Mouse (Mus musculus): ENCODE measurements at regions not wholly inside any gene's neighbourhood (a gene's known extent, or its start where the extent isn't known, plus 50 kb on each side); places are given as distances from the start of the nearest gene placed in this dataset.
A peak's percentile ranks its signal among the peaks of the same experiment; 100 is the strongest.

GRCm38 (mm10) chr2:75061456-75062188 is 236.0 kb downstream of the Mtx2 start:
- DNase-seq (ENCODE audit: low spot score) = no peak

GRCm38 (mm10) chr2:75062189-75062510 is 236.5 kb downstream of the Mtx2 start:
- no peak for DNase-seq (ENCODE audit: low spot score)

- no peak for DNase-seq (ENCODE audit: low spot score)
Measured at GRCm38 (mm10) chr2:75064406-75065115, 239.0 kb downstream of the Mtx2 start.

DNA sequence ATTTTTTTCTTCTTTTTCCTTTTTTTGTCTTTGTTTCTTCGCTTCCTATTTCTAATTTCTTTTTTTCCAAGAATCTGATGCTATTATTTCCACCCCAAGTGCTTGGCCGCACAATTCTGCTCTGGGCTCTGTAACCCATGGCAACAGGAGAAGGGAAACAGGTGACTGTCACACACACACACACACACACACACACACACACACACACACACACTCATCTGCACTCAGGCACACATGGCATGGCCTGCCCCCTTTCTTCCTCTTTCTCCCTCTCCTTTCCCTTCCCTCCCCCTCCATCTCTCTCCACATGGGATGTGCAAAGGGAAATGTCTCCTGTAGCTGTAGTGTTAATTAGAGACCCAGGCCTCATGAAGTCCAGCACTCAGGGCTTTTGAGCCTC is 239.7 kb downstream of the Mtx2 start:
- DNase-seq (ENCODE audit: low spot score) = no peak

- no peak for DNase-seq (ENCODE audit: low spot score)
Measured at GRCm38 (mm10) chr2:75069321-75069720, 243.7 kb downstream of the Mtx2 start.

DNA sequence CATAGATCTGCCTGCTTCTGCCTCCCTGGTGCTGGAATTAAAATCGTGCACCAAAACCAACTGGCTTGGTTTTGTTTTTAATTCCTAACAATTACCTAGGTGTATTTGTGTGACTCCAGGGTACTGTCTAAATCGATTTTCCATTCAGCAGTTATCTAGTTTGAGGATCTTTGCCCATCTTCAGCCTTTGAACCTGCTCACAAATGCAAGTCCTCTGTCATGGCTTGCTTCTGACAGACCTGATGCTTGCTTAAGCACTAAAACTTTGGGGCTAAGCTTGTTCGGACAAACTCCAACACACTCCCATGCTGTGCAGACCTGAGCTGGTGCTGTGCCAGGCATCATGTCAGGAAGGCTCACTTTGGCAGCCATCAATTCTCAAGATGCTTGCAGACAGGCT is 246.4 kb downstream of the Mtx2 start:
- DNase-seq (ENCODE audit: low spot score) = no peak

DNA sequence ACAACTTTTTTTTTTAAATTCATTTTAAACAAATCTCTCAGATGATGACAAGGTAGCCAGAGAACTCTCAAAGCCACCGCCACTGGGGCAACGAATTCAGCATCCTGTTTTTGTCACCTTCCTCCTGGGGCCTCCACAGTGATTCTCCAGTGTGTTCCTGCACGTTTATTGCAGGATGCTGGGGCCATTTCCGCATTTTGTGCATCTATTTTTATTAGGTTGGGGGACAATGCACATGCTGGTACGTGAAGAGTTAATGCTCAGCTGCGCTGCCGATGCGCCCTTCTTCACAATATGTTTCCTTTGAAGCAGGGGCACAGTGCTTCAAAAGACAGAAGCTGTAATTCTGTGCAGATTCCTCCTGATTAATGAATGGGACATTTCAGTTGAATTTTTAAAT is 246.9 kb downstream of the Mtx2 start:
- no peak for DNase-seq (ENCODE audit: low spot score)

- DNase-seq (ENCODE audit: low spot score) = no peak
Measured at GRCm38 (mm10) chr2:75073178-75073577, 247.6 kb downstream of the Mtx2 start.

DNA sequence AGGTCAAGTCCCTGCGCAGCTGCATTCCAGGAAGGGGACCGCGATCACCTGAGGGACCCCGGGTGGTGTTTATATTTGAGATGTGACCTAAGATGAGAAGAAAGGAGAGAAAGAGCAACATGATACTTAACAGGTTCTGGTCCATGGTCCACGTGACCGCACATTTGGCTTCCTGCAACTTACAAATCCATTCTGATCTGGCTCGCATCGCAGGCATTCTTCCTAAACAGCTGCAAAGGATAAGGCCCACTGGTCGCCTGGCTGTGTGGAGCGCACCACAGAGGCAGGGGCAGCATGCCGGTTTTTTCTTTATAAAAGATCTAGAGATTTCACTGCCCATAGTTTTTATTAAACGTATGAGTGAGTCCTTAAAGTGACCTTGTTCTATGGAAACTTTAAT is 261.6 kb downstream of the Mtx2 start:
- DNase-seq (ENCODE audit: low spot score) = no peak

GRCm38 (mm10) chr2:75089186-75089585 is 263.6 kb downstream of the Mtx2 start:
- DNase-seq (ENCODE audit: low spot score) = no peak

- no peak for DNase-seq (ENCODE audit: low spot score)
Measured at GRCm38 (mm10) chr2:75089616-75090015, 264.0 kb downstream of the Mtx2 start.

DNA sequence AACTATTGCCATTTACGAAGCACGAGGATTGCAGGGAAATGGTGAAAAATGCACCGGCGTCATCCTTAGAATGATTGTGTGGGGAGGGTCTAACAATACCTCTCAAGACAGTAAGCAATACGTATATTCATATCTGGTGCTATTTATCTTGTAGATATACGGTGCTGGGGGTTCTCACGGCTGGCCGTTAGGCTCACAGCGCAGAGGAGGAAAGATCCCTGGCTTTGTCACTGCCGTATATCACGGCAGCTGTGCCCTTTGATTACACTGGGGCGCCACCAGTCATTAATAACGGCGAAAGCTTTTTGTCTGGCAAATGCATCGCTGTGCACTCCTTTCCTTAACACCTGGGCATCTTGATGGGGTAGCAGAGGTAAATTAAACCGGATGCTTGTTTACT is 264.8 kb downstream of the Mtx2 start:
- DNase-seq (ENCODE audit: low spot score) = no peak

- no peak for DNase-seq (ENCODE audit: low spot score)
Measured at GRCm38 (mm10) chr2:75101501-75101900, 275.9 kb downstream of the Mtx2 start.

DNA sequence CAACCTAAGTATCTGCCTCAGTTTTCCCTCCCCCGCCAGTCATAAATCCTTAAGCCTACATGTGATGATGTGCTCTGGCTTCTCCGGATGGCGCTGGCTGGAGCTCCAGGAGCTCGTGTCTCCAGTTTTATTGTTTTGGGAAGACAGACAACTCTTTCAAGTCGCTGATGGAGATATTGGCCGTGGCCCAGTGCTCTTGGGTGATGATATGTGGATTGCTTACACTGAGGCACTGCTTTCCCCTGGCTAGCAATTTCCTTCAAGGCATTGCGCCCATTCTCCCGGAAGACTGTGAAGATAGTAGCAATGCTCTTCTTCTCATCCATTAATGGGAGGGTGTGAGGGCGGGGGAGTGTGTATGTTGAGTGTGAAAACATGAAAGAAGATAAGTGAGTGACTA is 287.1 kb downstream of the Mtx2 start:
- no peak for DNase-seq (ENCODE audit: low spot score)

DNA sequence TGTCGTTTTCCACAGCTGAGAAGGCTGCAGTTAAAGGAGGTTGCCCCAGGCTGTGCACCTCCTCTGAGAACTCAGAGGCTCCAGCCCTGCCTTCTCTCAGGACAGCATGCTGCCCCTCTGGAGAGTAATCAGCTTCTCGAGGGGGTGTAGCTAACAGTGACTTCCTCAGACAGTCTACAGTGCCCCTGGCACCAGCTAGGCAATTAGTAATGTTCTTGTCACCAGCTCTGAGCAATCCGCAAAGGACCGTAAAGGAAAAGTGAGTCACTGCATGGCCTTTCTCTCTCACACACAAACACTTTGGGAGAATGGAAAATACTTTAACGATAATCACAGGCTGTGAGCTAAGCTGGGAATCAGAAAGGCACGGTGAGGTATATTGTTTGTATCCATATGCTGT is 288.8 kb downstream of the Mtx2 start:
- DNase-seq (ENCODE audit: low spot score) = no peak

GRCm38 (mm10) chr2:75118348-75118926 is 292.8 kb downstream of the Mtx2 start:
- DNase-seq (ENCODE audit: low spot score) = no peak

GRCm38 (mm10) chr2:75119599-75119998 is 294.0 kb downstream of the Mtx2 start:
- DNase-seq (ENCODE audit: low spot score) = no peak

- DNase-seq (ENCODE audit: low spot score) = no peak
Measured at GRCm38 (mm10) chr2:75133298-75134080, 307.9 kb downstream of the Mtx2 start.

- no peak for DNase-seq (ENCODE audit: low spot score)
Measured at GRCm38 (mm10) chr2:75136618-75137017, 311.0 kb downstream of the Mtx2 start.

DNA sequence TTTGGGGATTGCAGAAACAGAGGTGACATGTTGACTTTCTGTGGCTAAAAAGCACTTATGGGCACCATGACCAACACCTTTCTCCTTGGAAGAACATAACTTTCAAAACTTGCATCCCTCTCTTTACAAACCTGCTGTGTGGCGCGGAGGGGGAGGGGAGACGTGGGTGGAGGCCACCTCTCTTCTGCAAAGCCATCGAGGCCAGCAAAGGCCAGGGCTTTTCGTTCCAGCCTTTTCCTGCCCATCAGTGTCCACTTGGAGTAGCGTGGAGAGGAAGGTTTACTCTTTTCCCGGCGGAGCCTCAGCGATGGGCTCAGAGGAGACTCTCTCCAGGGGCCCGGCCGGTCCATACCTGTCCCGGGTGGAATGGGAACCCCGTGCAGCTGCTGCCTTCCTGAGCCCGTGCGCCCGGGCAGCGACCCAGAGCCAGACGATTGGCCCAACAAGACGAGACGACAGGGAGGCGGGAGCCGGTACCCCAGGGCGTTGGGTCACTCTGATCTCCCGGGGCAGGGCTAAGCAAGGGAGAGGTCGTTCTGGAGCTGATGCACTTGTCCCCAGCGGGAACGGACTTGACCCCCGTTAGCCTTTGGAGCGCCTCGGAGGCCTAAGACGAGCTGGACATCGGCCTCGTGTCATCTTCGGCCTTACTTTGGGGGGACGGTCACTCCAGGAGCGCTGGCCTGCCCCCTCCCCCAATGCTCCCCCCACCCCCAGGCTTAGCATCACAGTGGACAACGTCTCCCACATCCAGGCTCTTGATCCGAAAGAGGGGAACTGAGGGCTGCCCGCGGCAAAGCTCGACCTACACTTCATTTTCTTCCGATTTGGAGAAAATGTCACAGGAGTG is 311.8 kb downstream of the Mtx2 start:
- no peak for DNase-seq (ENCODE audit: low spot score)

- DNase-seq (ENCODE audit: low spot score) = peak; percentile 64
Measured at GRCm38 (mm10) chr2:75137983-75138745, 312.6 kb downstream of the Mtx2 start.
